Mouse (Mus musculus): ENCODE data around the gene Fhad1. TPM values are rescaled to one million over a fixed set of nuclear protein-coding genes. Genes with fewer than 3 reads are reported as not detected.

The Fhad1 gene
- polyA plus RNA-seq, 1 experiment: 0.28 TPM

GRCm38 (mm10) chr4:141993347-141994061 lies 21.4 kb downstream of the Fhad1 start:
- no peaks in the 10 kb centered on the region for H3K36me3 ChIP-seq (ENCODE audit: control insufficient read depth, insufficient read depth, low read length)
- H3K4me3 ChIP-seq (ENCODE audit: insufficient read depth, low read depth, low read length): no peak overlapping the region
- peak; percentile 66 for DNase-seq
- H3K4me1 ChIP-seq (ENCODE audit: control insufficient read depth, insufficient read depth, low read length): peaks cover 7% of the 10 kb centered on the region; the same call in 1 of the 2 replicates
- no peaks in the 10 kb centered on the region for H3K27me3 ChIP-seq (replicated peaks; ENCODE audit: control insufficient read depth, insufficient read depth, low read length)
- 54% methylated on average over 5 of the region's 5 CpGs for WGBS
- no peak for TF ChIP-seq POLR2A (IDR thresholded peaks at IDR 0.05; ENCODE audit: low read depth, low read length)
- no peak for TF ChIP-seq CTCF (conservative IDR thresholded peaks at IDR 0.05; ENCODE audit: insufficient read depth, insufficient read length, low read depth, low read length)
- H3K27ac ChIP-seq (ENCODE audit: insufficient read depth, low read depth, low read length): no peak overlapping the region

DNA sequence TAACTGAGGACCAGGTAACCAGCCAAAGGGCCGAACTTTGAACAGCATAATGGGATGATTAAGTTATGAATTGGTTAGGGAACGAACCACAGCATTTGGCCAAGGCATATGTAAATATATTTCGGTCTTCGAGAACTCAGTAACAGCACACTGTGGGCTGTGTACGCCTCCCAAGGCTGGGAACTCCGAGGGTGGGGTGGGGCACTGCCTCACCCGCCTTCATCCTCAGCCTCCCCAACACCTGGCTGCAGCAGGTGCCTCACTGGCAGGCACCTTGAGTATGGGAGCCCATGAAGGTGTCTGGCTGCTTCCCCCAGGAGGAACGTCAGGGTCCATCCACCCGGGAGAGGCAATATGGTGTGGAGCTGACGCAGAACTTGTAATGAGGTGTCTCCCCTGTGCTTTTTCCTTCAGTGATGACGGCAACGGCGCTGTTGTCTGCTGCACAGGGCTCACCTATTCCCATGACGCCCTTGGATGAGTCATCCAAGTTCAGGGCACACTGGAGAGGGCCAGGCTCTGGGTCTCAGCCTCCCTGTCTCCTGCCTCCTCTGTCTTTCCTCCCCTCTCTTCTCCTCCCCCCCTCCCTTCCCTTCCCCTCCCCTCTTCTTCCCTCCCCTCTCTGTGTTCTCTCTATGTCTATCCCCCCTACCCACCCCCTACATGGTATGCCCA lies 22.2 kb downstream of the Fhad1 start:
- H3K27me3 ChIP-seq (replicated peaks; ENCODE audit: control insufficient read depth, insufficient read depth, low read length): no peaks in the 10 kb centered on the region
- no peak for DNase-seq
- H3K27ac ChIP-seq (ENCODE audit: insufficient read depth, low read depth, low read length): no peak overlapping the region
- TF ChIP-seq POLR2A (IDR thresholded peaks at IDR 0.05; ENCODE audit: low read depth, low read length) (no peak), CTCF (conservative IDR thresholded peaks at IDR 0.05; ENCODE audit: insufficient read depth, insufficient read length, low read depth, low read length) (no peak)
- peaks cover 4% of the 10 kb centered on the region; the same call in 1 of the 2 replicates for H3K4me1 ChIP-seq (ENCODE audit: control insufficient read depth, insufficient read depth, low read length)
- WGBS: 85% methylated on average over 14 of the region's 14 CpGs
- no peaks in the 10 kb centered on the region for H3K36me3 ChIP-seq (ENCODE audit: control insufficient read depth, insufficient read depth, low read length)
- no peak overlapping the region for H3K4me3 ChIP-seq (ENCODE audit: insufficient read depth, low read depth, low read length)

- TF ChIP-seq POLR2A (IDR thresholded peaks at IDR 0.05; ENCODE audit: low read depth, low read length) (no peak), CTCF (conservative IDR thresholded peaks at IDR 0.05; ENCODE audit: insufficient read depth, insufficient read length, low read depth, low read length) (no peak)
- H3K27ac ChIP-seq (ENCODE audit: insufficient read depth, low read depth, low read length): no peak overlapping the region
- no peak overlapping the region for H3K4me3 ChIP-seq (ENCODE audit: insufficient read depth, low read depth, low read length)
- DNase-seq: no peak
- no peaks in the 10 kb centered on the region for H3K27me3 ChIP-seq (replicated peaks; ENCODE audit: control insufficient read depth, insufficient read depth, low read length)
- H3K4me1 ChIP-seq (ENCODE audit: control insufficient read depth, insufficient read depth, low read length): no peaks in the 10 kb centered on the region
- 100% methylated on average over 1 of the region's 1 CpGs for WGBS
- H3K36me3 ChIP-seq (ENCODE audit: control insufficient read depth, insufficient read depth, low read length): no peaks in the 10 kb centered on the region
Measured at GRCm38 (mm10) chr4:141988178-141988577, 26.7 kb downstream of the Fhad1 start.

DNA sequence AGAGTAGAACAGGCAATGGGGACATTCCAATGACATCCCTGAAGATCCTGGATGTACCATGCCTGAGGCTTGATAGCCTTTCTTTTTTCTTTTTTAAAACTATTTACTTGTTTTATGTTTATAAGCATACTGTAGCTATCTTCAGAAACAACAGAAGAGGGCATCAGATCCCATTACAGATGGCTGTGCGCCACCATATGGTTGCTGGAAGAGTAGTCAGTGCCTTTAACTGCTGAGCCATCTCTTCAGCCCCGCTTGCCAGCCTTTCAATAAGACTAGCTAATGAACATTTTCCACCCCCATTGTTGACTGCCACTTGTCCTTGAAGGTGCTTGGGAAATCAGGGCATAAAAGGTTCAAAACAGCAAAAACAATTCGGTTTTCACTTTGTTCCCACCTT lies 31.2 kb downstream of the Fhad1 start:
- no peaks in the 10 kb centered on the region for H3K4me1 ChIP-seq (ENCODE audit: control insufficient read depth, insufficient read depth, low read length)
- TF ChIP-seq POLR2A (IDR thresholded peaks at IDR 0.05; ENCODE audit: low read depth, low read length) (no peak), CTCF (conservative IDR thresholded peaks at IDR 0.05; ENCODE audit: insufficient read depth, insufficient read length, low read depth, low read length) (no peak)
- whole genome bisulfite sequencing: 53% methylated on average over 3 of the region's 3 CpGs
- H3K36me3 ChIP-seq (ENCODE audit: control insufficient read depth, insufficient read depth, low read length): no peaks in the 10 kb centered on the region
- H3K27me3 ChIP-seq (replicated peaks; ENCODE audit: control insufficient read depth, insufficient read depth, low read length): no peaks in the 10 kb centered on the region
- no peak overlapping the region for H3K4me3 ChIP-seq (ENCODE audit: insufficient read depth, low read depth, low read length)
- H3K27ac ChIP-seq (ENCODE audit: insufficient read depth, low read depth, low read length): no peak overlapping the region
- no peak for DNase-seq

GRCm38 (mm10) chr4:141981475-141981874 lies 33.4 kb downstream of the Fhad1 start:
- DNase-seq: no peak
- Histone ChIP-seq H3K4me1 (ENCODE audit: control insufficient read depth, insufficient read depth, low read length) (no peaks in the 10 kb centered on the region), H3K27me3 (replicated peaks; ENCODE audit: control insufficient read depth, insufficient read depth, low read length) (no peaks in the 10 kb centered on the region), H3K27ac (ENCODE audit: insufficient read depth, low read depth, low read length) (no peak overlapping the region), H3K4me3 (ENCODE audit: insufficient read depth, low read depth, low read length) (no peak overlapping the region), H3K36me3 (ENCODE audit: control insufficient read depth, insufficient read depth, low read length) (no peaks in the 10 kb centered on the region)
- no peak for TF ChIP-seq CTCF (conservative IDR thresholded peaks at IDR 0.05; ENCODE audit: insufficient read depth, insufficient read length, low read depth, low read length)
- TF ChIP-seq POLR2A (IDR thresholded peaks at IDR 0.05; ENCODE audit: low read depth, low read length): no peak
- 77% methylated on average over 3 of the region's 3 CpGs for WGBS

DNA sequence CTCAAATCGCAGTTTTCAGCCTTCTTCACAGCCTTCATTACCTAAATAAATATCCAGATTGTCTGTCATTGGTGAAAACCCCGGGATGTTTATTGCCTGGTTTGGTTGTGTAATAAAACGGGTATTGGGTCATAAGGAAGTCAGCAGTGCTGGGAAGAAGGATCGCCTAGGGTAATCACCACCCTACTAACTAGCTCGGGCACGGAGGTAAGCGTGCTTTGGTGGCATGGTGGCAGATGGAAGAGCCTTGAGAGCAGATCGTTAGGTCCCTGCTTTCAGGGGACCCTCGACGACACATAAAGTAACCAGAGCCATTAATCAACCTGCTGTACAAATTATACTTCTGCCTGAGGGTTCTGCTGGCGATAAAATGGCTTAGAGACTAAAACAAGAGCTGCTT lies 36.3 kb downstream of the Fhad1 start:
- WGBS: 29% methylated on average over 11 of the region's 11 CpGs
- Histone ChIP-seq H3K27ac (ENCODE audit: insufficient read depth, low read depth, low read length) (no peak overlapping the region), H3K4me1 (ENCODE audit: control insufficient read depth, insufficient read depth, low read length) (no peaks in the 10 kb centered on the region), H3K27me3 (replicated peaks; ENCODE audit: control insufficient read depth, insufficient read depth, low read length) (no peaks in the 10 kb centered on the region), H3K36me3 (ENCODE audit: control insufficient read depth, insufficient read depth, low read length) (no peaks in the 10 kb centered on the region), H3K4me3 (ENCODE audit: insufficient read depth, low read depth, low read length) (no peak overlapping the region)
- no peak for DNase-seq
- TF ChIP-seq POLR2A (IDR thresholded peaks at IDR 0.05; ENCODE audit: low read depth, low read length) (no peak), CTCF (conservative IDR thresholded peaks at IDR 0.05; ENCODE audit: insufficient read depth, insufficient read length, low read depth, low read length) (no peak)

DNA sequence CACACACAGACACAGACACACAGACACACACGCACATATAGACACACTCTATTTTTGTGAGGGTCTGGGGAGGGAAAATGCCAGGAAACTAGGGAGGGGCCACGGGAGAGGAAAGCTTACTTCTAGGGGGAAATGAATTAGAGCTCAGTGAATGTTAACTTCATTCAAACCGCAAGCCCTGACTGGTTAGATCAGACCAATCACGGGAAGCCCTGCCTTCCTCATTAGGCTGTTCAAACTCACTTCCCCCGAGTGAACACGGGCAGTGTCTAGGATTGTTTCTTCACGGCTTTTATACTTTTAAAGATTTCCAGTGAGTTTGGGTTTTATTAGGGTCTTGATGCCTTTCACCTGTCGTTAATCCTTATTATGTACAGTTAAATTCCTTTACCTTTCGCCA lies 37.5 kb downstream of the Fhad1 start:
- Histone ChIP-seq H3K27me3 (replicated peaks; ENCODE audit: control insufficient read depth, insufficient read depth, low read length) (no peaks in the 10 kb centered on the region), H3K27ac (ENCODE audit: insufficient read depth, low read depth, low read length) (no peak overlapping the region), H3K4me1 (ENCODE audit: control insufficient read depth, insufficient read depth, low read length) (no peaks in the 10 kb centered on the region), H3K36me3 (ENCODE audit: control insufficient read depth, insufficient read depth, low read length) (no peaks in the 10 kb centered on the region), H3K4me3 (ENCODE audit: insufficient read depth, low read depth, low read length) (no peak overlapping the region)
- TF ChIP-seq POLR2A (IDR thresholded peaks at IDR 0.05; ENCODE audit: low read depth, low read length) (no peak), CTCF (conservative IDR thresholded peaks at IDR 0.05; ENCODE audit: insufficient read depth, insufficient read length, low read depth, low read length) (no peak)
- WGBS: 29% methylated on average over 9 of the region's 9 CpGs
- no peak for DNase-seq

Measured in kidney, adult 2 months (tissue).